Mouse (Mus musculus) olfactory bulb, adult 2 months (tissue): ENCODE data around the gene Mafg.

Source experiments
- CTCF ChIP-seq: fragments of 200-500 bp; IDR thresholded peaks from 2 replicates; pipeline ENCODE4 v1.5.1; 2012; ENCODE audit warnings: low read depth, mild to moderate bottlenecking, low read length, moderate library complexity; ENCODE audit not compliant: insufficient read depth
- POLR2A ChIP-seq: fragments of 200-500 bp; IDR thresholded peaks from 2 replicates; pipeline ENCODE4 v1.6.1; 2012; ENCODE audit warnings: mild to moderate bottlenecking, low read depth, low read length, moderate library complexity; ENCODE audit not compliant: insufficient read depth

DNA sequence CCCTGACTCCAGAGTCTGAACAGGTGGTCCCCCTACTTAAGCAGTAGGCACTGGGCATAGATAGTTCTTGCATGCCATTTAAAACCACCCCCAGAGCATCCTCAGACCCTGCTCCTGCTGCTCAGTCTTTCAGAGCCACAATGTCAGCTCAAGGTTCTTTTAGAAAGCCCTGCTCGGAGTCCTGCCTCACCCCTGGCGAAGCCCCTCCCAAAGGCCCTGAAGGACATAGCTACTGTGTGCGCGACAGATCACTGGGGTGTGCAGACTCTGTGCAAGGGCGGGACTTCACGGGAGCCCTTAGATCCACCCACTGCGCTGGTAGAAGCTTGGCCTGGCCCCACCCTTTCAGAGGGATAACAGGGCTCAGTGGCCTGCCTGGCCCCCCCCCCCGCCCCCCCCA is 24.1 kb downstream of the Mafg start:
- TF ChIP-seq CTCF (no peak), POLR2A (no peak)
